Mouse (Mus musculus) liver, embryonic 15.5 days (tissue): ENCODE results near the gene Ptms. TPM values are rescaled to one million over a fixed set of nuclear protein-coding genes. Genes with fewer than 3 reads are reported as not detected.

Source experiments
- ATAC-seq: fragments of 200-750 bp; cut with Nextera tagmentation; 2 replicates; pipeline ENCODE4 v1.8.0; 2017; ENCODE audit warnings: moderate number of reproducible peaks, mild to moderate bottlenecking, moderate library complexity; ENCODE audit not compliant: insufficient read depth
- H3K27ac ChIP-seq: fragments of 300-500 bp; sonication (generic); replicated peaks from 2 replicates; pipeline ENCODE4 v1.5.1; 2015; ENCODE audit warnings: mild to moderate bottlenecking, inconsistent platforms
- H3K27me3 ChIP-seq: fragments of 300-500 bp; sonication (generic); 2 replicates; pipeline ENCODE4 v1.6.1; 2015; ENCODE audit warnings: mild to moderate bottlenecking, inconsistent platforms
- H3K36me3 ChIP-seq: fragments of 300-500 bp; sonication (generic); replicated peaks from 2 replicates; pipeline ENCODE4 v1.6.1; 2015; ENCODE audit warnings: moderate library complexity, mild to moderate bottlenecking, inconsistent platforms
- H3K4me1 ChIP-seq: fragments of 300-500 bp; sonication (generic); replicated peaks from 2 replicates; pipeline ENCODE4 v1.6.1; 2015; ENCODE audit warnings: inconsistent platforms
- H3K4me2 ChIP-seq: fragments of 300-500 bp; sonication (generic); 2 replicates; pipeline ENCODE4 v1.6.1; 2015; ENCODE audit warnings: moderate library complexity, mild to moderate bottlenecking, inconsistent platforms
- H3K4me3 ChIP-seq: fragments of 300-500 bp; sonication (generic); replicated peaks from 2 replicates; pipeline ENCODE4 v1.5.1; 2015; ENCODE audit warnings: mild to moderate bottlenecking, inconsistent platforms
- H3K9ac ChIP-seq: fragments of 300-500 bp; sonication (generic); 2 replicates; pipeline ENCODE4 v1.6.1; 2015; ENCODE audit warnings: moderate library complexity, mild to moderate bottlenecking, inconsistent platforms
- H3K9me3 ChIP-seq: fragments of 300-500 bp; sonication (generic); replicated peaks from 2 replicates; pipeline ENCODE4 v1.6.1; 2016; ENCODE audit warnings: inconsistent platforms
- WGBS: fragments of 180-500 bp; shearing (Covaris S2); methylation state at CpG from one replicate; pipeline ENCODE4 v1.1.7; 2015; ENCODE audit warnings: mixed read lengths; ENCODE audit not compliant: insufficient replicate concordance; 5-methylcytosine and 5-hydroxymethylcytosine counted together
- polyA plus RNA-seq: library from polyadenylated mRNA; unstranded; fragments of >200 nt; fragmentation: Nextera tagmentation; extraction: Ambion mirVana; gene quantifications from 2 replicates; pipeline ENCODE4 v1.2.1, GENCODE M21; 2015

Gene Ptms
- polyA plus RNA-seq, 1 experiment from 2014 or later, result 56.2 TPM

DNA sequence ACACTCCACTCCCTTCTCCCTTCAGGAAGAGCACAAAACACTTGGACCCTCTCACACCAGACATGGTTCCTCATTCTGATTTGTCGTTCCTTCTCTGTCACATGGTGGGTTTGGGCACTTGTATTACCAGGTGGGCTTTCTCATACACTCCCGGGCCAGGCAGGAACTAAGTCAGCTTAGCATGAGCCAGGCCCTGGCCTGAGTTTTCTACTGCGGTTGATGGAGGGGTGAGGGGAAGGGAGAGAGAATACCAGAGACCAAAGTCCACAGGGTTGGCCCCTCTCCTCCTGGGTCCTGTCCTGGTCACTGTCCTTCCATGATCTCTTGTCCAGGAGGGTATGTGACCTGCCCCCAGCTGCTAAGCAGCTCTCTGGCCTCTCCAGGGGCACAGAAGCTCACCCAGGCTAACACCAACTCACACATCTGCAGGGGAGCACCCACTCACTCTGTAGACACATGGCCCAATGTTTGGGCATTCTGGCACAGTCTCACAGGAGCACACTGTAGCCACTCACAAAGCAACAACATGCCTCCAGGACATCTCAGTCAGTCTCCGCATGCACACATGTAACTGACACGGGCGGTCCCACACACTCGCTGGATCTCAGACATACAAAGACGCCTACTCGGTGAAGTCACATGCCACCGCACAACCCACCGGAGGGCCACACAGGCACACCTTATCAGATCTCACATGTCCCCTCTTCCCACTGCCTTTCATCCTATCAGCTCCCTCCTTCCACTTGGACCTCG, 3.8 kb downstream of the Ptms start:
- ATAC-seq, result no peak
- Histone ChIP-seq H3K27me3 (peaks cover 98% of the 10 kb centered on the region), H3K9me3 (no peaks in the 10 kb centered on the region), H3K27ac (peak overlapping the region; percentile 30; the same call in 1 of the 2 replicates), H3K4me1 (peaks cover 50% of the 10 kb centered on the region), H3K36me3 (0 out of 2 replicates have a peak, but pooled peaks cover 5% of the 10 kb centered on the region), H3K4me2 (peak overlapping the region; percentile 89), H3K9ac (no peak overlapping the region), H3K4me3 (peak overlapping the region; percentile 71)
- 21% methylated on average over 12 of the region's 12 CpGs for WGBS

- Histone ChIP-seq H3K27me3 (peaks cover 98% of the 10 kb centered on the region), H3K9me3 (no peaks in the 10 kb centered on the region), H3K4me3 (peak overlapping the region; percentile 71; the same call in 1 of the 2 replicates), H3K27ac (peak overlapping the region; percentile 30; the same call in 1 of the 2 replicates), H3K9ac (no peak overlapping the region), H3K36me3 (0 out of 2 replicates have a peak, but pooled peaks cover 5% of the 10 kb centered on the region), H3K4me2 (peak overlapping the region; percentile 89), H3K4me1 (peaks cover 44% of the 10 kb centered on the region)
- ATAC-seq, result no peak
- 41% methylated on average over 22 of the region's 22 CpGs for WGBS
Observed at GRCm38 (mm10) chr6:124915160-124915941, 4.6 kb downstream of the Ptms start.

DNA sequence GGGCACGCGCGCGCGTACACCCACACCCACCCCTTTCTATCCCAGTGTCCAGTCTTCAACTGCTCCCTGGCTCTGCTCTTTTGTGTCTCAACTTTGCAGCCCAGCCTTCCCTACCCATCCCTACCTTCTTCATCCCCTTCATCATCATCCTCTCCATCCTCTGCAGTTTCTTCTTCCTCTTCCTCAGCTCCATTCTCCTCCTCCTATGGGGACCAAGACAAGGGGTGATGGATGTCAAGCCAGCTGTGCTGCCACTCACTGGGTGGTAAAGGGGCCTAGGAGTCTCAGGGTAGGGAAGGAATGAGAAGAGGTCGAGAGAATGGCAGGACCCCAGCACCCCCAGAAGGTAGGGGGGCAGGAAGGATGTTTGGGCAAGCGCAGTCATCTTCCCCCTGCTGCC, 5.4 kb downstream of the Ptms start:
- WGBS, result 70% methylated on average over 7 of the region's 7 CpGs
- Histone ChIP-seq H3K4me1 (peaks cover 47% of the 10 kb centered on the region), H3K4me3 (no peak overlapping the region), H3K9me3 (no peaks in the 10 kb centered on the region), H3K27me3 (peaks cover 98% of the 10 kb centered on the region), H3K4me2 (no peak overlapping the region), H3K36me3 (0 out of 2 replicates have a peak, but pooled peaks cover 5% of the 10 kb centered on the region), H3K27ac (no peak overlapping the region), H3K9ac (no peak overlapping the region)
- no peak for ATAC-seq

DNA sequence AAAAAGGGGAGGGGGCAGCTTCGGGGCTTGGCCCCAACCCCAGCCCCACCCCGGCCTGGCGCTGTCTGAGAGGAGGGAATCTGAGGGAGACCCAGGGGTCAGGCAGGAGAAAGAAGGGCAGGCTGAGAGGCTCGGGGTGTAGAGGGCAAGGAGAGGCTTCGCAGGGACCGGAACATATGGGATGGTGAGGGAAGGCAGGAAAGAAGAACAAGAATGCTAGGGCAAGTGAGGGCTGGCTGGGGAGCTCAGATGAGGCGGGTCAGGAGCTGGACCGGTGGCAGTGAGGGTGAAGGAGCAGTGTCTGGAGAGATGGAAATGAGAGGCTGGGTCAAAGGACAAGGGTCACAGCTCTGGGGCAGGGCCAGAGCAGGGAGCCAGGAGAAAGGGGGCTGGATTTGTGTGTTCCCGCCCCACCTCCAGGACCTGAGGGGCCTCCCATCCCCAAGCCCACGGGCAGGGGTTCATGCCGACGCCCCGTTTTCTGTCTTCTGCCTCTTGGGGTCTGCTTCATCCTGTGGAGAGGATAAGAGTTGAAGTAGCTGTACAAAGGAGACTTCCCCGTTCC, 6.1 kb downstream of the Ptms start:
- peaks cover 47% of the 10 kb centered on the region for H3K4me1 ChIP-seq
- H3K9ac ChIP-seq, result no peak overlapping the region
- ATAC-seq, result no peak
- no peaks in the 10 kb centered on the region for H3K9me3 ChIP-seq
- H3K27ac ChIP-seq, result no peak overlapping the region
- H3K27me3 ChIP-seq, result peaks cover 98% of the 10 kb centered on the region
- no peak overlapping the region for H3K4me3 ChIP-seq
- H3K4me2 ChIP-seq, result no peak overlapping the region
- 60% methylated on average over 14 of the region's 14 CpGs for WGBS
- H3K36me3 ChIP-seq, result 0 out of 2 replicates have a peak, but pooled peaks cover 5% of the 10 kb centered on the region

DNA sequence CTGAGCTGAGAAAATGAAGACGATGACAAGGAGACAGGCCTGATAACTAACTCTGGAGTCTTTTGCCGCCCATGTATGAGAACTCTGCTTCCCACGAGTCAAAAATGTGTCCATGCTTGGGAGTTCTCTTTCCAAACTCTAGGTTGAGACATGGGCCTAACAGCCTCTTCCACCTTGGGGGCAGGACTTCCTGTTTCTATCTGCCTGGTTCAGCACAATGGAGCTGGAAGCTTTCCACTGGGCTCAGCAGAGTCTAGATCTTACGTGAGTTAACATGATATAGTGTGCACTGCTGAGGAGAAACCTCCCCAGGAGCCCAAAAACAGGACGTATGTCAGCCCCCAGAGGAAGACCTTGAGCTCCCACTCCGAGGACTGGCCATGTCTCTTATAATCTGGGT, 6.7 kb downstream of the Ptms start:
- H3K36me3 ChIP-seq, result 0 out of 2 replicates have a peak, but pooled peaks cover 5% of the 10 kb centered on the region
- WGBS, result 25% methylated on average over 6 of the region's 6 CpGs
- no peak overlapping the region for H3K4me2 ChIP-seq
- H3K4me3 ChIP-seq, result no peak overlapping the region
- H3K4me1 ChIP-seq, result peaks cover 41% of the 10 kb centered on the region
- no peak overlapping the region for H3K27ac ChIP-seq
- H3K9me3 ChIP-seq, result no peaks in the 10 kb centered on the region
- no peak for ATAC-seq
- no peak overlapping the region for H3K9ac ChIP-seq
- peaks cover 98% of the 10 kb centered on the region for H3K27me3 ChIP-seq

- no peak within 1 kb of the TSS for H3K4me3 ChIP-seq
- H3K27me3 ChIP-seq, result peaks cover 86% of the 10 kb centered on the region
- H3K4me2 ChIP-seq, result no peak within 1 kb of the TSS
- H3K9ac ChIP-seq, result no peak within 1 kb of the TSS
- H3K9me3 ChIP-seq, result no peaks in the 10 kb centered on the region
- no peak for ATAC-seq
- H3K4me1 ChIP-seq, result peaks cover 27% of the 10 kb centered on the region
- 20% methylated on average over 13 of the region's 13 CpGs for WGBS
- 0 out of 2 replicates have a peak, but pooled peaks cover 5% of the 10 kb centered on the region for H3K36me3 ChIP-seq
- H3K27ac ChIP-seq, result no peak within 1 kb of the TSS
Observed at GRCm38 (mm10) chr6:124911533-124912218, 8.2 kb downstream of the Ptms start, which contains the start of gene Lag3. TSS of gene Lag3 (minus strand) at chr6:124911705.

DNA sequence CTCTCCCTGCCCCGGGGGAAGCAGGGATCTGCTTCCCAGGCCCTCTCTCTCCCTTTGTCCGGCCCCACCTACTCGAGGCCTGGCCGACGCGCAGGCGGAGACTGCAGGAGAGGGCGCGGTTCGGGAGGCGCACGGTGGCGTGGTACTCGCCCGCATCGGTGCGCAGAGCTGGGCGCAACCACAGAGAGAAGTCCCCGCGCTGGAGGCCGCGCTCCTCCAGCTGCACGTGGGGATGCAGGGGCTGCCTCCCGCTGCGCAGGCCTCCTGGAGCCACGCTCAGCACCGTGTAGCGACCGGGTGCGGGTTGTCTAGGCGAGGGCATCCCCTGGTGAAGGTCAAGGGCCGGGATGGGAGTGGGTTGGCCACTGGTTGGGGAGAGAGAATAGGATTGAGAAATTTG, 9.9 kb downstream of the Ptms start:
- no peak for ATAC-seq
- peaks cover 70% of the 10 kb centered on the region for H3K27me3 ChIP-seq

GRCm38 (mm10) chr6:124907767-124908166, 12.1 kb downstream of the Ptms start:
- ATAC-seq, result no peak
- H3K27ac ChIP-seq, result no peak overlapping the region
- H3K9ac ChIP-seq, result no peak overlapping the region
- WGBS, result 30% methylated on average over 1 of the region's 1 CpGs
- peaks cover 19% of the 10 kb centered on the region for H3K4me1 ChIP-seq
- no peak overlapping the region for H3K4me3 ChIP-seq
- H3K9me3 ChIP-seq, result no peaks in the 10 kb centered on the region
- H3K36me3 ChIP-seq, result no peaks in the 10 kb centered on the region
- H3K27me3 ChIP-seq, result peaks cover 48% of the 10 kb centered on the region
- H3K4me2 ChIP-seq, result no peak overlapping the region

More for the DNA sequence above, 9.9 kb downstream of the Ptms start:
- Histone ChIP-seq H3K4me2 (peak overlapping the region; percentile 10; the same call in 1 of the 2 replicates), H3K9ac (no peak overlapping the region), H3K9me3 (no peaks in the 10 kb centered on the region), H3K36me3 (0 out of 2 replicates have a peak, but pooled peaks cover 5% of the 10 kb centered on the region), H3K4me3 (no peak overlapping the region), H3K4me1 (peaks cover 19% of the 10 kb centered on the region), H3K27ac (no peak overlapping the region)
- WGBS, result 5% methylated on average over 32 of the region's 32 CpGs

- no peak overlapping the region for H3K9ac ChIP-seq
- H3K36me3 ChIP-seq, result no peaks in the 10 kb centered on the region
- H3K9me3 ChIP-seq, result no peaks in the 10 kb centered on the region
- ATAC-seq, result no peak
- WGBS, result 54% methylated on average over 16 of the region's 16 CpGs
- H3K4me3 ChIP-seq, result no peak overlapping the region
- no peak overlapping the region for H3K27ac ChIP-seq
- H3K4me1 ChIP-seq, result peaks cover 19% of the 10 kb centered on the region
- H3K27me3 ChIP-seq, result peaks cover 24% of the 10 kb centered on the region
- 0 out of 2 replicates have a peak overlapping the region, but pooled peaks have one; percentile 94 for H3K4me2 ChIP-seq
Observed at GRCm38 (mm10) chr6:124904991-124905860, 14.7 kb downstream of the Ptms start.
